In genomic region chr7:43466099-43466694, GRCm38 (mm10) we compare ENCODE assay signal across 8 mouse cellular contexts. TPM values are rescaled to one million over a fixed set of nuclear protein-coding genes. Genes with fewer than 3 reads are reported as not detected.
DNase-seq lines count a peak whose midpoint lies in the region; ATAC-seq and TF ChIP-seq lines count a peak whose summit lies in the region.

No protein-coding gene starts in this region.

- H3K79me2 ChIP-seq in macrophage (ENCODE audit: inconsistent target), result no peaks in the 10 kb centered on the region

- peaks cover 41% of the 10 kb centered on the region for H3K27me3 ChIP-seq in hindbrain, embryonic 13.5 days

- ATAC-seq in hindbrain, embryonic 13.5 days (ENCODE audit: low FRiP score), result peak; percentile 66

- peak overlapping the region; percentile 47 for H3K4me3 ChIP-seq in hindbrain, embryonic 13.5 days
- peak overlapping the region; percentile 34 for H3K4me3 ChIP-seq in left cerebral cortex, adult 2 months
- peak overlapping the region; percentile 82 for H3K4me3 ChIP-seq in macrophage (ENCODE audit: inconsistent target)

- H3K4me1 ChIP-seq in hindbrain, embryonic 13.5 days (replicated peaks), result peaks cover 18% of the 10 kb centered on the region

- 2% methylated on average over 33 of the region's 33 CpGs for WGBS in hindbrain, embryonic 13.5 days
- 2% methylated on average over 33 of the region's 33 CpGs for WGBS in macrophage (ENCODE audit: missing documents)

- H3K9me3 ChIP-seq in hindbrain, embryonic 13.5 days, result no peaks in the 10 kb centered on the region

- H3K27ac ChIP-seq in hindbrain, embryonic 13.5 days, result peak overlapping the region; percentile 45; the same call in 1 of the 2 replicates
- H3K27ac ChIP-seq in left cerebral cortex, adult 2 months, result no peak overlapping the region
- H3K27ac ChIP-seq in macrophage, result peak overlapping the region; percentile 34

- H3K9ac ChIP-seq in hindbrain, embryonic 13.5 days, result peak overlapping the region; percentile 74

- no peaks in the 10 kb centered on the region for H3K36me3 ChIP-seq in hindbrain, embryonic 13.5 days
- no peaks in the 10 kb centered on the region for H3K36me3 ChIP-seq in macrophage (ENCODE audit: inconsistent target)

- TF ChIP-seq CTCF in left cerebral cortex, adult 2 months (IDR thresholded peaks at IDR 0.05), result peak; percentile 91

- peak; percentile 83 for DNase-seq in T-cell, adult 2 months (ENCODE audit: low spot score)
- peak; percentile 94 to 97 for DNase-seq in cerebellum, postnatal 10 days
- peak; percentile 65 to 72 for DNase-seq in frontal cortex, postnatal 14 days (ENCODE audit: low spot score in 2 of 2)
- peak; percentile 78 to 80 for DNase-seq in left cerebral cortex, adult 2 months (ENCODE audit: extremely low spot score in 1 of 2, low spot score in 2 of 2)
- peak; percentile 68 for DNase-seq in retina, postnatal 7 days (ENCODE audit: low read depth, low spot score)
- DNase-seq in urinary bladder, adult 2 months (ENCODE audit: low spot score), result peak; percentile 71

- intact Hi-C loops in left cerebral cortex, adult 2 months (cut with DNase I), result loop anchor here (1.0 kb wide), 2 partner anchors 29 to 43 kb away; no protein-coding TSS in a partner anchor

- H3K4me2 ChIP-seq in hindbrain, embryonic 13.5 days, result peak overlapping the region; percentile 77

RNA-seq across cellular contexts. Expression of gene Vsig10l, which starts 3.2 kb away (rescaled TPM):
- polyA plus RNA-seq in hindbrain, embryonic 13.5 days (2015; fragmentation: Nextera tagmentation; extraction: Ambion mirVana), result 9.6 and 10.8 TPM in 2 replicates
- total RNA-seq in left cerebral cortex, adult 2 months (2021), result 1 to 10 TPM in 1 of 2 experiments, under 1 TPM in 1; 0.89 to 1.2 TPM
- total RNA-seq in macrophage (2018; cell fraction: chromatin; rRNA removed), result 10 to 100 TPM in 1 of 26 experiments, 1 to 10 TPM in 25; 2.5 to 10.4 (median 5.3) TPM
- 1 to 10 TPM; 1.0 to 4.5 (median 2.8) TPM for total RNA-seq in macrophage (2018; cell fraction: cytosol; rRNA removed)
- 10 to 100 TPM in 1 of 26 experiments, 1 to 10 TPM in 25; 1.7 to 10.8 (median 4.0) TPM for total RNA-seq in macrophage (2018; cell fraction: nucleus; rRNA removed)
- 3.1 to 3.5 TPM (median 3.2 TPM) in 3 replicates for polyA plus RNA-seq in macrophage (2018)
- 2.7 and 3.1 TPM in 2 replicates for polyA plus RNA-seq in urinary bladder, adult 2 months (2012; rRNA removed)

RNA-seq across cellular contexts. Expression of gene Gm45233, which starts 22.3 kb away (rescaled TPM):
- polyA plus RNA-seq in hindbrain, embryonic 13.5 days (2015; fragmentation: Nextera tagmentation; extraction: Ambion mirVana), result 0.39 TPM in 2 replicates
- under 1 TPM in 1 of 2 experiments, not detected in 1; 0.89 TPM for total RNA-seq in left cerebral cortex, adult 2 months (2021)
- total RNA-seq in macrophage (2018; cell fraction: chromatin; rRNA removed), result 1 to 10 TPM in 9 of 26 experiments, not detected in 17; 1.6 to 5.2 (median 2.2) TPM
- under 1 TPM in 7 of 26 experiments, not detected in 19; 0.23 to 0.56 (median 0.29) TPM for total RNA-seq in macrophage (2018; cell fraction: cytosol; rRNA removed)
- 1 to 10 TPM in 7 of 26 experiments, under 1 TPM in 1, not detected in 18; 0.99 to 3.7 (median 1.3) TPM for total RNA-seq in macrophage (2018; cell fraction: nucleus; rRNA removed)
- polyA plus RNA-seq in macrophage (2018), result not detected in 3 replicates
- polyA plus RNA-seq in urinary bladder, adult 2 months (2012; rRNA removed), result 0.12 and 0.56 TPM in 2 replicates

RNA-seq across cellular contexts. Expression of gene Etfb, which starts 22.3 kb away (rescaled TPM):
- 149 and 154 TPM in 2 replicates for polyA plus RNA-seq in hindbrain, embryonic 13.5 days (2015; fragmentation: Nextera tagmentation; extraction: Ambion mirVana)
- 10 to 100 TPM; 58.2 TPM for total RNA-seq in left cerebral cortex, adult 2 months (2021)
- 10 to 100 TPM in 23 of 26 experiments, 1 to 10 TPM in 3; 7.1 to 39.4 (median 21.1) TPM for total RNA-seq in macrophage (2018; cell fraction: chromatin; rRNA removed)
- 100 to 1,000 TPM in 12 of 26 experiments, 10 to 100 TPM in 14; 58.8 to 131 (median 89.4) TPM for total RNA-seq in macrophage (2018; cell fraction: cytosol; rRNA removed)
- total RNA-seq in macrophage (2018; cell fraction: nucleus; rRNA removed), result 10 to 100 TPM; 13.2 to 59.2 (median 24.8) TPM
- 113 to 175 TPM (median 166 TPM) in 3 replicates for polyA plus RNA-seq in macrophage (2018)
- 244 and 246 TPM in 2 replicates for polyA plus RNA-seq in urinary bladder, adult 2 months (2012; rRNA removed)

RNA-seq across cellular contexts. Expression of gene Iglon5, which starts 23.7 kb away (rescaled TPM):
- 7.3 and 7.8 TPM in 2 replicates for polyA plus RNA-seq in hindbrain, embryonic 13.5 days (2015; fragmentation: Nextera tagmentation; extraction: Ambion mirVana)
- total RNA-seq in left cerebral cortex, adult 2 months (2021), result 10 to 100 TPM; 24.4 to 27.3 TPM
- 1 to 10 TPM in 10 of 26 experiments, under 1 TPM in 5, not detected in 11; 0.25 to 8.3 (median 2.2) TPM for total RNA-seq in macrophage (2018; cell fraction: chromatin; rRNA removed)
- total RNA-seq in macrophage (2018; cell fraction: cytosol; rRNA removed), result 1 to 10 TPM in 1 of 26 experiments, under 1 TPM in 10, not detected in 15; 0.05 to 1.7 (median 0.23) TPM
- 1 to 10 TPM in 11 of 26 experiments, under 1 TPM in 8, not detected in 7; 0.18 to 8.7 (median 1.1) TPM for total RNA-seq in macrophage (2018; cell fraction: nucleus; rRNA removed)
- polyA plus RNA-seq in macrophage (2018), result not detected in 3 replicates
- polyA plus RNA-seq in urinary bladder, adult 2 months (2012; rRNA removed), result 3.7 and 7.2 TPM in 2 replicates

RNA-seq across cellular contexts. Expression of gene Cldnd2, which starts 25.6 kb away (rescaled TPM):
- polyA plus RNA-seq in hindbrain, embryonic 13.5 days (2015; fragmentation: Nextera tagmentation; extraction: Ambion mirVana), result not detected in 2 replicates
- total RNA-seq in left cerebral cortex, adult 2 months (2021), result not detected
- total RNA-seq in macrophage (2018; cell fraction: chromatin; rRNA removed), result not detected
- total RNA-seq in macrophage (2018; cell fraction: cytosol; rRNA removed), result not detected
- not detected for total RNA-seq in macrophage (2018; cell fraction: nucleus; rRNA removed)
- polyA plus RNA-seq in macrophage (2018), result not detected in 3 replicates
- not detected in 2 replicates for polyA plus RNA-seq in urinary bladder, adult 2 months (2012; rRNA removed)
